Mouse (Mus musculus) neutrophil, adult 59 days (primary cell): ENCODE data around the gene Ift46. TPM values are rescaled to one million over a fixed set of nuclear protein-coding genes. Genes with fewer than 3 reads are reported as not detected.

Experiments used
- total RNA-seq, 2 experiments: library from RNA; stranded (reverse); gene quantifications; 1 replicate in 1 of 2; 2 replicates in 1 of 2; pipeline ENCODE4 v1.2.4; 2023

Gene Ift46
- 10 to 100 TPM; 21.7 to 26.3 TPM for total RNA-seq

DNA sequence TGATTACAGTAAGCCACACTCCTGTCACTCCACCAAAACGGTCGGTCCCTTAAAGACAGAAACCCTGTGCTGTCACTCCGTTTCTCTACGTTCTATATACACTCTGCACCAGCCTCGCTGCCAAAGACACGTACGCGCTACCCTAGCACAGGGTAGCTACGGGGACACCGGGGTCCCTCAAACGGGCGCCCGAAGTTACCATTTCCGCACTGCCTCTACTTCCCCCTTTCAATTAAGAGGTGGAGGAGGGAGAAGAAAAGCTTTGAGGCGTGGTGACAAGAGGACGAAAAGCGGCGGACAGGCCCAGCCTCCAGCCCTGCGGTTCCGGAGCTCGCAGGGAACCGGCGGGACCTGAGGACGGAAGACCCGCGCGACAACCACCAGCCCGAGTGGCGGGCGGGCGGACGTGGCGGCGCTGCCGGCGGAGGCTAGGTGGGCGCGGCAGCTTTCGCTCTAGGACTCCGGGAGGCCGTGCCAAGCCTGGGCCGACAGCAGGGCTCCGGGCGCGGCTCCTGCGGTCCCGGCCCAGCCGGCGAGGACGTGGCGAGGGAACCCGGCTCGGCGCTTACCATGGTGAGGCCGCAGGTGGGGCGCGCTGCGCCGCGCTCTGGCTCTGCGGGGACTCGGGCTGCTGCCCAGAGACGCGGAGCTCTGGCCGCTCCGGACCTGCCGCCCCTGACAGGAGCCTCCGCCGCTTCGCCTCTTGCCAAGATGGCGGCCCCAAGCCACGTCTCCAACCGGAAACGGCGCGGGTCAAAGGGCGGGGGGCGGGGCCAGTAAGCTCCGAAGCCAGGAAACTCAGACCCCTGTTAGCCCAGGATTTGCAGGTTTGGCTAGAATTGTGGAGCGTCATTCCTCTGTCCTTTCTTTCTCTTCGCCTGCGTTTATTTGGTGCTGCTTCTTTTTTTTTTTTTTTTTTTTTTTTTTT is at the start of gene Ift46, which contains the start of gene Arcn1:
Gene Ift46 (plus strand): TSS at position 808 of the 928 bp plus-strand sequence.
Gene Arcn1 (minus strand): TSS at position 745 of the 928 bp plus-strand sequence.

GRCm38 (mm10) chr9:44734524-44735494 is 32.9 kb upstream of the Ift46 start, which contains the start of gene Phldb1:
TSS of gene Phldb1 (minus strand) at chr9:44735198.

GRCm38 (mm10) chr9:44799102-44799957 is 31.6 kb downstream of the Ift46 start, which contains the start of gene Tmem25:
TSS of gene Tmem25 (minus strand) at chr9:44799307.

DNA sequence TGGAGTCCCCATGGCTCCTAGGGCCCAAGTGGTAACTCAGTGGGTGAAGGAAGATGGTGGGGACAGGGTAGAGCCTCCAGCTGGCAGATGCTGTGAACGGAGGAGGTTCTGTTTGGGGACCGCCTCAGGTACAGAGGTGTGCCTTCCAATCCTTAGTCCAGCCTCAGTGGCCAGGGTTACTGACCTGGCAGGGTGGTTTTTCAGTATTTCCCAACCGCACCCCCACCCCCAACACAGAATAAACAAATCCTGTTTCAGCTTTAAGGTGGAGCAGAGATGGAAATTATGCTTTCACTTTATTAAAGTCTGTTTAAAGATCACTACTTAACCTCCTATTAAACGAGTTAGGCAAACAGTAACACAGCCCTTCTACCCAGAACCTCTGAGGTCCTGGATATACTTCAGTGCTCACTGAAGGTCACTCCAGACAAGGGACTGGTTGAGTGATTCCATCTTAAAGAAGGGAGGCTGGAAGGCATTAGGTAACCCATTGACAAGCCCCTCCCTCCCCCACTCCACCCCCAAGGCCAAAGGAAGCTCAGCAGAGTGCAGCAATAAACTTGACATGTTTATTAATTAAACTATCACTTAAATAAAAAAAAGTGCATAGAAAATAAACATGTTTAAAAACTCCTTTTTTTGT is 35.2 kb downstream of the Ift46 start, which contains the start of gene Ttc36:
Gene Ttc36 (minus strand): TSS at position 265 of the 643 bp plus-strand sequence.

Other genes starting within 250 kb of the Ift46 start
- gene Cxcr5, start 206.0 kb upstream of the Ift46 start, total RNA-seq, result under 1 TPM; 0.24 to 0.42 TPM
- 100 to 1,000 TPM; 114 to 116 TPM for gene Ddx6, start 163.0 kb upstream of the Ift46 start, total RNA-seq
- gene Treh, start 94.7 kb upstream of the Ift46 start, total RNA-seq, result not detected
- gene Phldb1, start 32.7 kb upstream of the Ift46 start, total RNA-seq, result 1 to 10 TPM; 1.6 to 2.0 TPM
- gene Arcn1, start 63 bp upstream of the Ift46 start, total RNA-seq, result 10 to 100 TPM; 86.7 to 98.8 TPM
- gene Tmem25, start 31.4 kb downstream of the Ift46 start, total RNA-seq, result 1 to 10 TPM in 1 of 2 experiments, under 1 TPM in 1; 0.47 to 2.6 TPM
- gene Ttc36, start 35.2 kb downstream of the Ift46 start, total RNA-seq, result under 1 TPM; 0.75 to 0.82 TPM
- 10 to 100 TPM; 35.4 to 40.9 TPM for gene Kmt2a, start 113.4 kb downstream of the Ift46 start, total RNA-seq
- 100 to 1,000 TPM; 196 to 198 TPM for gene Atp5l, start 152.8 kb downstream of the Ift46 start, total RNA-seq
- 10 to 100 TPM; 70.0 to 75.4 TPM for gene Ube4a, start 197.7 kb downstream of the Ift46 start, total RNA-seq
- 1 to 10 TPM; 1.0 to 1.3 TPM for gene Cd3g, start 212.5 kb downstream of the Ift46 start, total RNA-seq
- 100 to 1,000 TPM; 101 to 146 TPM for gene Cd3d, start 213.9 kb downstream of the Ift46 start, total RNA-seq
- gene Cd3e, start 241.7 kb downstream of the Ift46 start, total RNA-seq, result under 1 TPM; 0.35 to 0.58 TPM